17 mouse cellular contexts compared by ENCODE assay signal in the genomic region with DNA sequence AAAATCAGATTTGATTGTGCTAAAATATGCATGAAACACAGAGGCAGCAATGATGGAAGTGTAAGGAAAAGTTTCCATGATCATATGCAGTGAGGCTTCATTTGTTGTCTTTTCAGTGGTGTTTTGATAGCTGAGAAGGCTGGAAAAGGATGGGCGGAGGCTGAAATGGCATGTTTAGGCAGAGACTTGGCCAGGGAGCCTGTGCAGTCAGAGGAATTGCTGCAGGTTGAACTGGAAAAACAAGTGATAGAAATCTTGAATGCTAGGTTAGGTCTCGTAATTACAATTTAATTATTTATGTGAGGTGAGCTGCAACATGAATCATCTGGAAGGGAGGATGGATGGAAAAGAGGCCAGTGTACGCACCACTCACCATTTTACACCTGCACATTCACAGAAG. TPM values are rescaled to one million over a fixed set of nuclear protein-coding genes. Genes with fewer than 3 reads are reported as not detected.
"Had no signal": no experiment of that assay in that cellular context is flagged by ENCODE, and none has a peak within 500 bp of the region (broad histone marks: within the 10 kb centered on the region; RNA-seq: fewer than 3 reads in every experiment).

No protein-coding gene starts in this region.

- DNase-seq: left cerebral cortex, postnatal 4 days; lung, embryonic 14.5 days; lung, postnatal 10 days; lung, postnatal 4 days; right cerebral cortex, postnatal 14 days; thymus, postnatal 4 days had no signal

- H3K27me3 ChIP-seq: limb, embryonic 15.5 days; liver, embryonic 12.5 days; stomach, embryonic 15.5 days had no signal

- H3K4me3 ChIP-seq: layer of hippocampus, adult 2 months; limb, embryonic 15.5 days; liver, embryonic 12.5 days; stomach, embryonic 15.5 days had no signal

- H3K9ac ChIP-seq: limb, embryonic 15.5 days; liver, embryonic 12.5 days; lung, embryonic 14.5 days; stomach, embryonic 15.5 days had no signal

- H3K9me3 ChIP-seq: limb, embryonic 15.5 days; liver, embryonic 12.5 days; stomach, embryonic 15.5 days had no signal

- H3K27ac ChIP-seq: layer of hippocampus, adult 2 months; limb, embryonic 15.5 days; liver, embryonic 12.5 days had no signal

- H3K4me2 ChIP-seq: limb, embryonic 15.5 days; liver, embryonic 12.5 days; lung, embryonic 14.5 days; midbrain, embryonic 11.5 days; stomach, embryonic 15.5 days had no signal

- H3K4me1 ChIP-seq: limb, embryonic 15.5 days; liver, embryonic 12.5 days; stomach, embryonic 15.5 days had no signal

- ATAC-seq: inflammation-experienced regulatory T-cells, adult 6 months; intestine, postnatal 0 days; liver, embryonic 12.5 days; midbrain, embryonic 16.5 days had no signal

- H3K36me3 ChIP-seq: limb, embryonic 15.5 days; liver, embryonic 12.5 days; stomach, embryonic 15.5 days had no signal

RNA-seq across cellular contexts. Expression of gene Lelp1, which starts 27.3 kb away (rescaled TPM):
- polyA plus RNA-seq: inflammation-experienced regulatory T-cells, adult 6 months; intestine, postnatal 0 days; limb, embryonic 15.5 days; liver, embryonic 12.5 days; liver, embryonic 16.5 days; lung, embryonic 14.5 days; midbrain, embryonic 11.5 days; midbrain, embryonic 16.5 days; neural tube, embryonic 14.5 days; spleen, adult 2 months; stomach, embryonic 15.5 days had no signal

RNA-seq across cellular contexts. Expression of gene Sprr2a1, which starts 45.8 kb away (rescaled TPM):
- polyA plus RNA-seq: lung, embryonic 14.5 days; midbrain, embryonic 11.5 days; midbrain, embryonic 16.5 days; neural tube, embryonic 14.5 days; spleen, adult 2 months had no signal

RNA-seq across cellular contexts. Expression of gene Sprr2a2, which starts 45.9 kb away (rescaled TPM):
- polyA plus RNA-seq: inflammation-experienced regulatory T-cells, adult 6 months; liver, embryonic 12.5 days; midbrain, embryonic 11.5 days; neural tube, embryonic 14.5 days had no signal

RNA-seq across cellular contexts. Expression of gene Prr9, which starts 46.1 kb away (rescaled TPM):
- polyA plus RNA-seq: inflammation-experienced regulatory T-cells, adult 6 months; intestine, postnatal 0 days; liver, embryonic 12.5 days; liver, embryonic 16.5 days; lung, embryonic 14.5 days; midbrain, embryonic 11.5 days; midbrain, embryonic 16.5 days; neural tube, embryonic 14.5 days; spleen, adult 2 months; stomach, embryonic 15.5 days had no signal
